Mouse (Mus musculus) yolk sac, embryonic 10.5 days (tissue): ENCODE data around the gene Hoxc13.
A peak's percentile ranks its signal among the peaks of the same experiment; 100 is the strongest.

Source experiments
- DNase-seq: peaks from one replicate; pipeline ENCODE4 v3.0.0-alpha.2; 2017; ENCODE audit warnings: low spot score

The Hoxc13 gene

GRCm38 (mm10) chr15:102921053-102922011 lies at the start of gene Hoxc13:
Hoxc13 (plus strand) TSS chr15:102921103.
- no peak for DNase-seq

GRCm38 (mm10) chr15:102885803-102886202 lies 35.1 kb upstream of the Hoxc13 start:
- no peak for DNase-seq

GRCm38 (mm10) chr15:102895115-102895514 lies 25.8 kb upstream of the Hoxc13 start:
- no peak for DNase-seq

GRCm38 (mm10) chr15:102904946-102905345 lies 16.0 kb upstream of the Hoxc13 start:
- DNase-seq, result no peak

- DNase-seq, result no peak
These were observed 11.4 kb upstream of the Hoxc13 start for GRCm38 (mm10) chr15:102909536-102909935.

GRCm38 (mm10) chr15:102910038-102910437 lies 10.9 kb upstream of the Hoxc13 start:
- DNase-seq, result no peak

- DNase-seq, result no peak
These were observed 10.3 kb upstream of the Hoxc13 start for GRCm38 (mm10) chr15:102910496-102911095.

GRCm38 (mm10) chr15:102913038-102913585 lies 7.8 kb upstream of the Hoxc13 start:
- DNase-seq, result no peak

- DNase-seq, result no peak
These were observed 2.8 kb upstream of the Hoxc13 start for GRCm38 (mm10) chr15:102917972-102918572.

- DNase-seq, result no peak
These were observed 2.2 kb upstream of the Hoxc13 start for GRCm38 (mm10) chr15:102918611-102919265.

GRCm38 (mm10) chr15:102919336-102920180 lies 1.3 kb upstream of the Hoxc13 start:
- no peak for DNase-seq

- peak; percentile 89 for DNase-seq
These were observed 284 bp upstream of the Hoxc13 start for GRCm38 (mm10) chr15:102920619-102921018.

- DNase-seq, result peak; percentile 38
These were observed 1.1 kb downstream of the Hoxc13 start for GRCm38 (mm10) chr15:102922012-102922362.

GRCm38 (mm10) chr15:102922636-102923500 lies 2.0 kb downstream of the Hoxc13 start:
- DNase-seq, result no peak

GRCm38 (mm10) chr15:102927032-102927645 lies 6.2 kb downstream of the Hoxc13 start:
- no peak for DNase-seq

- DNase-seq, result no peak
These were observed 10.9 kb downstream of the Hoxc13 start for GRCm38 (mm10) chr15:102931706-102932358.

GRCm38 (mm10) chr15:102934438-102934837 lies 13.5 kb downstream of the Hoxc13 start:
- DNase-seq, result no peak

- no peak for DNase-seq
These were observed 14.0 kb downstream of the Hoxc13 start for GRCm38 (mm10) chr15:102934897-102935296.
